Mouse (Mus musculus): ENCODE results near the gene R3hdm1. TPM values are rescaled to one million over a fixed set of nuclear protein-coding genes. Genes with fewer than 3 reads are reported as not detected.

R3hdm1 gene
- polyA plus RNA-seq, 1 experiment from 2014 or later, result 92.9 TPM

GRCm38 (mm10) chr1:128282924-128283323, 179.8 kb downstream of the R3hdm1 start:
- Histone ChIP-seq H3K4me1 (ENCODE audit: control insufficient read depth, insufficient read depth, low read length) (no peaks in the 10 kb centered on the region), H3K4me3 (ENCODE audit: low read depth, low read length) (no peak overlapping the region), H3K27ac (replicated peaks; ENCODE audit: low read depth, low read length) (no peak overlapping the region), H3K4me2 (ENCODE audit: low read depth, severe bottlenecking) (no peak overlapping the region), H3K9me3 (ENCODE audit: control insufficient read depth, low read length) (no peaks in the 10 kb centered on the region), H3K27me3 (ENCODE audit: control insufficient read depth, insufficient read depth, low read length) (no peaks in the 10 kb centered on the region), H3K36me3 (ENCODE audit: control insufficient read depth, insufficient read depth, low read length) (peaks cover 10% of the 10 kb centered on the region), H3K9ac (ENCODE audit: low read length) (no peak overlapping the region)
- 94% methylated on average over 3 of the region's 3 CpGs for WGBS
- DNase-seq (ENCODE audit: low spot score), result no peak
- ATAC-seq (ENCODE audit: insufficient number of reproducible peaks, low FRiP score, low TSS enrichment, low read depth), result no peak

DNA sequence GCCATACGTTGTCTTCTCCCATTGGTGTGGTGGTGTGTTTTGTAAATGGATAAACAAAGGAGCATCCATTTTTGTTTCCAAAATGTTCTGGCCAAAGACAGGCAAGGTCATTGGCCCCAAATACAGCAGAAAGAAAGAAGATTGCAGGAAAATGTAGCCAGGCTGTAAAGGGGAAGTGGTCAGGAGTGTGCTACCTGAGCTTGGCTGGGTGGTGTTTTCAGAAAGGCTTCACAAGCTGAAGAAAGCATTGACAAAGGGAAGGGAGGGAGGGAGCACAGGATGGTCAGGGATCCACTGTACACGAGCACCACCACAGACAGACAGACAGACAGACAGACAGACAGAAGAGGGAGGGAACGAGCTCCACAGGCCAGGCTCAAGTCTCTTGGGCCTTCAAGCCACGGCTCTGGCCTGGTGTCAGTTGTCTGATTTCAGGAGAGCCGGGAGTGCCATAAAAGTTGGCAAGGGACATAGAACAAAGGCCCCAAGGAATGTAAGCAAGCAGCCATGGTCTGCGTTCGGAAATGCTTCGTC, 181.1 kb downstream of the R3hdm1 start:
- no peak overlapping the region for H3K4me2 ChIP-seq (ENCODE audit: low read depth, severe bottlenecking)
- no peaks in the 10 kb centered on the region for H3K27me3 ChIP-seq (ENCODE audit: control insufficient read depth, insufficient read depth, low read length)
- H3K36me3 ChIP-seq (ENCODE audit: control insufficient read depth, insufficient read depth, low read length), result peaks cover 6% of the 10 kb centered on the region; the same call in 1 of the 2 replicates
- WGBS, result 79% methylated on average over 8 of the region's 8 CpGs
- H3K4me1 ChIP-seq (ENCODE audit: control insufficient read depth, insufficient read depth, low read length), result no peaks in the 10 kb centered on the region
- H3K9ac ChIP-seq (ENCODE audit: low read length), result no peak overlapping the region
- H3K9me3 ChIP-seq (ENCODE audit: control insufficient read depth, low read length), result no peaks in the 10 kb centered on the region
- no peak for ATAC-seq (ENCODE audit: insufficient number of reproducible peaks, low FRiP score, low TSS enrichment, low read depth)
- H3K4me3 ChIP-seq (ENCODE audit: low read depth, low read length), result no peak overlapping the region
- DNase-seq (ENCODE audit: low spot score), result no peak
- no peak overlapping the region for H3K27ac ChIP-seq (replicated peaks; ENCODE audit: low read depth, low read length)

DNA sequence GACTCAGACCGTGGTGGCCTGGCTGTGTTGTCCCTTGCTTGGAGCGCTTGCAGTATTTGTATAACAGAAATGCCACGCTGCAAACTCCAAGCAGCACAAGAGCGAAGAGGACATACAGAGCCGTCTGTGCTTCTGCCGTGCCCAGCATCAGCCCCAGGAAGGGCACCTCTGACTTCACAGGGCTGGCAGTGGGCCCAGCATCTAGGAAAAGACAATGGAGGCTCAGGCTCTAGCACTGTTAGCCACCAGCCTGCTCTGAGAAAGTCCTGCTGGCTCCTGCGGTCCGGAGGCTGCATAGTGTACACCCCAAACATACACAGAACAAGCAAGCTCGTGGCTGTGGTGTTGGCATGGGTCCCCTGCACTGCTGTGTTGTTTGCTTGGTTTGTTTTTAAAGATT, 182.0 kb downstream of the R3hdm1 start:
- WGBS, result 89% methylated on average over 9 of the region's 9 CpGs
- no peak overlapping the region for H3K27ac ChIP-seq (replicated peaks; ENCODE audit: low read depth, low read length)
- no peak for DNase-seq (ENCODE audit: low spot score)
- ATAC-seq (ENCODE audit: insufficient number of reproducible peaks, low FRiP score, low TSS enrichment, low read depth), result no peak
- H3K36me3 ChIP-seq (ENCODE audit: control insufficient read depth, insufficient read depth, low read length), result peaks cover 3% of the 10 kb centered on the region; the same call in 1 of the 2 replicates
- no peaks in the 10 kb centered on the region for H3K27me3 ChIP-seq (ENCODE audit: control insufficient read depth, insufficient read depth, low read length)
- no peaks in the 10 kb centered on the region for H3K9me3 ChIP-seq (ENCODE audit: control insufficient read depth, low read length)
- H3K4me3 ChIP-seq (ENCODE audit: low read depth, low read length), result no peak overlapping the region
- H3K9ac ChIP-seq (ENCODE audit: low read length), result no peak overlapping the region
- H3K4me1 ChIP-seq (ENCODE audit: control insufficient read depth, insufficient read depth, low read length), result no peaks in the 10 kb centered on the region
- no peak overlapping the region for H3K4me2 ChIP-seq (ENCODE audit: low read depth, severe bottlenecking)

MicroRNAs encoded within 50 kb of the gene (microRNA counts, 519-probe panel; counts per million panel counts)
- 3,532 counts per million, percentile 47 among the panel's probes with 10 or more counts for microRNA mmu-miR-128

Small RNAs within 50 kb of the gene (microRNA-seq; reads per million reads assigned to microRNA genes)
- gene Mir128-1, result 98.0 reads per million, percentile 47 among the genes with 10 or more reads in this experiment

Other genes starting within 250 kb of the R3hdm1 start
- gene Map3k19, start 248.3 kb upstream of the R3hdm1 start, polyA plus RNA-seq (2014; fragmentation: Nextera tagmentation; extraction: Ambion mirVana), result not detected in 2 replicates
- gene Rab3gap1, start 234.5 kb upstream of the R3hdm1 start, polyA plus RNA-seq (2014; fragmentation: Nextera tagmentation; extraction: Ambion mirVana), result 17.3 and 18.6 TPM in 2 replicates
- gene Zranb3, start 254 bp upstream of the R3hdm1 start, polyA plus RNA-seq (2014; fragmentation: Nextera tagmentation; extraction: Ambion mirVana), result 15.8 and 17.4 TPM in 2 replicates
- 65.2 and 65.6 TPM in 2 replicates for gene Ubxn4, start 140.7 kb downstream of the R3hdm1 start, polyA plus RNA-seq (2014; fragmentation: Nextera tagmentation; extraction: Ambion mirVana)
- gene Lct, start 225.0 kb downstream of the R3hdm1 start, polyA plus RNA-seq (2014; fragmentation: Nextera tagmentation; extraction: Ambion mirVana), result 0.19 and 0.24 TPM in 2 replicates

All from limb, embryonic 11.5 days (tissue).